Mouse (Mus musculus) embryonic facial prominence, embryonic 15.5 days (tissue): ENCODE data around the gene Tkt. TPM values are rescaled to one million over a fixed set of nuclear protein-coding genes. Genes with fewer than 3 reads are reported as not detected.

Source experiments
- ATAC-seq: fragments of 200-750 bp; cut with Nextera tagmentation; 2 replicates; pipeline ENCODE4 v1.8.0; 2017; ENCODE audit warnings: low read depth, moderate TSS enrichment; ENCODE audit not compliant: insufficient number of reproducible peaks, low FRiP score, low TSS enrichment
- H3K27ac ChIP-seq: fragments of 300-500 bp; sonication (generic); replicated peaks from 2 replicates; pipeline ENCODE4 v1.5.1; 2015; ENCODE audit warnings: mild to moderate bottlenecking, inconsistent platforms
- H3K27me3 ChIP-seq: fragments of 300-500 bp; sonication (generic); 2 replicates; pipeline ENCODE4 v1.6.1; 2015; ENCODE audit warnings: inconsistent platforms
- H3K36me3 ChIP-seq: fragments of 300-500 bp; sonication (generic); 2 replicates; pipeline ENCODE4 v1.6.1; 2015; ENCODE audit warnings: mild to moderate bottlenecking, inconsistent platforms
- H3K4me1 ChIP-seq: fragments of 300-500 bp; sonication (generic); 2 replicates; pipeline ENCODE4 v1.6.1; 2015; ENCODE audit warnings: inconsistent platforms
- H3K4me2 ChIP-seq: fragments of 300-500 bp; sonication (generic); replicated peaks from 2 replicates; pipeline ENCODE4 v1.6.1; 2015; ENCODE audit warnings: mild to moderate bottlenecking, inconsistent platforms
- H3K4me3 ChIP-seq: fragments of 300-500 bp; sonication (generic); replicated peaks from 2 replicates; pipeline ENCODE4 v1.5.1; 2015; ENCODE audit warnings: mild to moderate bottlenecking, inconsistent platforms
- H3K9ac ChIP-seq: fragments of 300-500 bp; sonication (generic); 2 replicates; pipeline ENCODE4 v1.6.1; 2015; ENCODE audit warnings: inconsistent platforms
- H3K9me3 ChIP-seq: fragments of 300-500 bp; sonication (generic); replicated peaks from 2 replicates; pipeline ENCODE4 v1.6.1; 2016; ENCODE audit warnings: inconsistent platforms
- WGBS: fragments of 180-500 bp; shearing (Covaris S2); methylation state at CpG from one replicate; pipeline ENCODE4 v1.1.7; 2015; 5-methylcytosine and 5-hydroxymethylcytosine counted together
- polyA plus RNA-seq: library from polyadenylated mRNA; unstranded; fragments of >200 nt; fragmentation: Nextera tagmentation; extraction: Ambion mirVana; gene quantifications from 2 replicates; pipeline ENCODE4 v1.2.1, GENCODE M21; 2015

The Tkt gene
- polyA plus RNA-seq = 197 and 204 TPM in 2 replicates

- ATAC-seq = 0 out of 2 replicates have a peak, but pooled peaks have one; percentile 11
- 21% methylated on average over 8 of the region's 8 CpGs for WGBS
- no peaks in the 10 kb centered on the region for H3K9me3 ChIP-seq
- peak within 1 kb of the TSS; percentile 88 for H3K4me2 ChIP-seq
- H3K4me3 ChIP-seq = peak within 1 kb of the TSS; percentile 84
- no peaks in the 10 kb centered on the region for H3K27me3 ChIP-seq
- peaks cover 32% of the 10 kb centered on the region for H3K4me1 ChIP-seq
- no peaks in the 10 kb centered on the region for H3K36me3 ChIP-seq
- peak within 1 kb of the TSS; percentile 95 for H3K27ac ChIP-seq
- peak within 1 kb of the TSS; percentile 93 for H3K9ac ChIP-seq
Measured at GRCm38 (mm10) chr14:30548131-30548720, at the start of gene Tkt. TSS of gene Tkt (plus strand) at chr14:30548359.

GRCm38 (mm10) chr14:30504990-30505389 lies 43.2 kb upstream of the Tkt start:
- no peak overlapping the region for H3K9ac ChIP-seq
- no peaks in the 10 kb centered on the region for H3K27me3 ChIP-seq
- H3K4me2 ChIP-seq = no peak overlapping the region
- no peak overlapping the region for H3K27ac ChIP-seq
- no peak for ATAC-seq
- H3K4me3 ChIP-seq = no peak overlapping the region
- H3K9me3 ChIP-seq = no peaks in the 10 kb centered on the region
- peaks cover 9% of the 10 kb centered on the region; the same call in 1 of the 2 replicates for H3K4me1 ChIP-seq
- H3K36me3 ChIP-seq = peaks cover 40% of the 10 kb centered on the region
- 78% methylated on average over 5 of the region's 5 CpGs for WGBS

GRCm38 (mm10) chr14:30510214-30510763 lies 37.9 kb upstream of the Tkt start:
- H3K9me3 ChIP-seq = no peaks in the 10 kb centered on the region
- H3K27ac ChIP-seq = no peak overlapping the region
- WGBS = 90% methylated on average over 6 of the region's 6 CpGs
- H3K4me3 ChIP-seq = no peak overlapping the region
- H3K4me1 ChIP-seq = no peaks in the 10 kb centered on the region
- no peaks in the 10 kb centered on the region for H3K27me3 ChIP-seq
- H3K36me3 ChIP-seq = peaks cover 63% of the 10 kb centered on the region
- no peak for ATAC-seq
- no peak overlapping the region for H3K4me2 ChIP-seq
- no peak overlapping the region for H3K9ac ChIP-seq

GRCm38 (mm10) chr14:30512896-30513295 lies 35.3 kb upstream of the Tkt start:
- no peak overlapping the region for H3K27ac ChIP-seq
- WGBS = 79% methylated on average over 5 of the region's 5 CpGs
- H3K27me3 ChIP-seq = no peaks in the 10 kb centered on the region
- H3K36me3 ChIP-seq = peaks cover 50% of the 10 kb centered on the region
- no peaks in the 10 kb centered on the region for H3K4me1 ChIP-seq
- ATAC-seq = no peak
- H3K4me3 ChIP-seq = no peak overlapping the region
- H3K9me3 ChIP-seq = no peaks in the 10 kb centered on the region
- no peak overlapping the region for H3K4me2 ChIP-seq
- no peak overlapping the region for H3K9ac ChIP-seq

GRCm38 (mm10) chr14:30515931-30516723 lies 32.0 kb upstream of the Tkt start:
- 86% methylated on average over 13 of the region's 13 CpGs for WGBS
- H3K36me3 ChIP-seq = peaks cover 64% of the 10 kb centered on the region
- no peaks in the 10 kb centered on the region for H3K4me1 ChIP-seq
- no peaks in the 10 kb centered on the region for H3K27me3 ChIP-seq
- no peak for ATAC-seq
- H3K27ac ChIP-seq = no peak overlapping the region
- no peak overlapping the region for H3K4me3 ChIP-seq
- no peak overlapping the region for H3K9ac ChIP-seq
- no peaks in the 10 kb centered on the region for H3K9me3 ChIP-seq
- no peak overlapping the region for H3K4me2 ChIP-seq

- Histone ChIP-seq H3K4me3 (no peak overlapping the region), H3K9me3 (no peaks in the 10 kb centered on the region), H3K36me3 (peaks cover 68% of the 10 kb centered on the region), H3K4me2 (no peak overlapping the region), H3K27ac (no peak overlapping the region), H3K9ac (no peak overlapping the region), H3K4me1 (no peaks in the 10 kb centered on the region), H3K27me3 (no peaks in the 10 kb centered on the region)
- WGBS = 82% methylated on average over 5 of the region's 5 CpGs
- no peak for ATAC-seq
Measured at GRCm38 (mm10) chr14:30519323-30519722, 28.8 kb upstream of the Tkt start.

- WGBS = 66% methylated on average over 6 of the region's 6 CpGs
- H3K36me3 ChIP-seq = peaks cover 93% of the 10 kb centered on the region
- no peak overlapping the region for H3K4me2 ChIP-seq
- no peaks in the 10 kb centered on the region for H3K9me3 ChIP-seq
- H3K27me3 ChIP-seq = no peaks in the 10 kb centered on the region
- no peak overlapping the region for H3K4me3 ChIP-seq
- no peak overlapping the region for H3K9ac ChIP-seq
- H3K4me1 ChIP-seq = no peaks in the 10 kb centered on the region
- no peak overlapping the region for H3K27ac ChIP-seq
- no peak for ATAC-seq
Measured at GRCm38 (mm10) chr14:30523356-30523755, 24.8 kb upstream of the Tkt start.

GRCm38 (mm10) chr14:30528392-30528791 lies 19.8 kb upstream of the Tkt start:
- Histone ChIP-seq H3K27ac (no peak overlapping the region), H3K36me3 (peaks cover 45% of the 10 kb centered on the region), H3K4me2 (no peak overlapping the region), H3K9me3 (no peaks in the 10 kb centered on the region), H3K27me3 (no peaks in the 10 kb centered on the region), H3K4me1 (no peaks in the 10 kb centered on the region), H3K4me3 (no peak overlapping the region), H3K9ac (no peak overlapping the region)
- WGBS = 88% methylated on average over 10 of the region's 10 CpGs
- ATAC-seq = no peak

- Histone ChIP-seq H3K9ac (no peak overlapping the region), H3K36me3 (peaks cover 40% of the 10 kb centered on the region), H3K4me2 (no peak overlapping the region), H3K27me3 (no peaks in the 10 kb centered on the region), H3K27ac (no peak overlapping the region), H3K4me3 (no peak overlapping the region), H3K4me1 (no peaks in the 10 kb centered on the region), H3K9me3 (no peaks in the 10 kb centered on the region)
- no peak for ATAC-seq
- 89% methylated on average over 5 of the region's 5 CpGs for WGBS
Measured at GRCm38 (mm10) chr14:30528961-30529360, 19.2 kb upstream of the Tkt start.

GRCm38 (mm10) chr14:30529454-30529853 lies 18.7 kb upstream of the Tkt start:
- Histone ChIP-seq H3K36me3 (peaks cover 36% of the 10 kb centered on the region), H3K4me2 (no peak overlapping the region), H3K9ac (no peak overlapping the region), H3K27ac (no peak overlapping the region), H3K9me3 (no peaks in the 10 kb centered on the region), H3K4me1 (no peaks in the 10 kb centered on the region), H3K27me3 (no peaks in the 10 kb centered on the region), H3K4me3 (no peak overlapping the region)
- no peak for ATAC-seq
- 93% methylated on average over 12 of the region's 12 CpGs for WGBS

- H3K36me3 ChIP-seq = peaks cover 22% of the 10 kb centered on the region
- no peaks in the 10 kb centered on the region for H3K9me3 ChIP-seq
- no peaks in the 10 kb centered on the region for H3K4me1 ChIP-seq
- no peaks in the 10 kb centered on the region for H3K27me3 ChIP-seq
- no peak for ATAC-seq
- no peak overlapping the region for H3K4me2 ChIP-seq
- H3K9ac ChIP-seq = no peak overlapping the region
- no peak overlapping the region for H3K27ac ChIP-seq
- H3K4me3 ChIP-seq = no peak overlapping the region
- WGBS = 60% methylated on average over 8 of the region's 8 CpGs
Measured at GRCm38 (mm10) chr14:30530726-30531269, 17.4 kb upstream of the Tkt start.
